Mouse (Mus musculus): ENCODE measurements at regions not wholly inside any gene's neighbourhood (a gene's known extent, or its start where the extent isn't known, plus 50 kb on each side); places are given as distances from the start of the nearest gene placed in this dataset.

GRCm38 (mm10) chr3:61089931-61090330 lies 87.3 kb downstream of the P2ry1 start:
- TF ChIP-seq CTCF (IDR thresholded peaks at IDR 0.05; ENCODE audit: control insufficient read depth, insufficient read depth, insufficient read length) (no peak), USF1 (IDR thresholded peaks at IDR 0.05; ENCODE audit: low read depth) (no peak)
